Mouse (Mus musculus) forebrain, embryonic 16.5 days (tissue): ENCODE results near the gene Tex2. TPM values are rescaled to one million over a fixed set of nuclear protein-coding genes. Genes with fewer than 3 reads are reported as not detected.

ENCODE experiments used
- ATAC-seq: fragments of 200-750 bp; cut with Nextera tagmentation; 2 replicates; pipeline ENCODE4 v1.8.0; 2017; ENCODE audit warnings: mild to moderate bottlenecking, moderate library complexity
- H3K27ac ChIP-seq: fragments of 300-500 bp; sonication (generic); 2 replicates; pipeline ENCODE4 v1.5.1; 2014; ENCODE audit warnings: low read length, control low read depth
- H3K27me3 ChIP-seq: fragments of 300-500 bp; sonication (generic); replicated peaks from 2 replicates; pipeline ENCODE4 v1.6.1; 2014; ENCODE audit warnings: low read length; ENCODE audit not compliant: control insufficient read depth, insufficient read depth
- H3K36me3 ChIP-seq: fragments of 300-500 bp; sonication (generic); 2 replicates; pipeline ENCODE4 v1.6.1; 2014; ENCODE audit not compliant: control insufficient read depth, insufficient read depth
- H3K4me1 ChIP-seq: fragments of 300-500 bp; sonication (generic); replicated peaks from 2 replicates; pipeline ENCODE4 v1.6.1; 2014; ENCODE audit warnings: low read length; ENCODE audit not compliant: control insufficient read depth, insufficient read depth
- H3K4me2 ChIP-seq: fragments of 300-500 bp; sonication (generic); 2 replicates; pipeline ENCODE4 v1.6.1; 2014; ENCODE audit warnings: mild to moderate bottlenecking, low read length, control low read depth
- H3K4me3 ChIP-seq: fragments of 300-500 bp; sonication (generic); replicated peaks from 2 replicates; pipeline ENCODE4 v1.5.1; 2014; ENCODE audit warnings: mild to moderate bottlenecking, low read length, control low read depth
- H3K9ac ChIP-seq: fragments of 300-500 bp; sonication (generic); replicated peaks from 2 replicates; pipeline ENCODE4 v1.6.1; 2014; ENCODE audit warnings: low read depth, low read length, control low read depth
- H3K9me3 ChIP-seq: fragments of 300-500 bp; sonication (generic); 2 replicates; pipeline ENCODE4 v1.6.1; 2016; ENCODE audit warnings: low read length; ENCODE audit not compliant: control insufficient read depth
- WGBS: fragments of 180-500 bp; shearing (Covaris S2); extraction: QIAGEN DNeasy Blood & Tissue Kit; methylation state at CpG from one replicate; pipeline ENCODE4 v1.1.7; 2014; 5-methylcytosine and 5-hydroxymethylcytosine counted together
- polyA plus RNA-seq: library from polyadenylated mRNA; unstranded; fragments of >200 nt; fragmentation: Nextera tagmentation; extraction: Ambion mirVana; gene quantifications from 2 replicates; pipeline ENCODE4 v1.2.1, GENCODE M21; 2015

The Tex2 gene
- polyA plus RNA-seq, 1 experiment from 2014 or later = 20.3 TPM

- Histone ChIP-seq H3K9ac (no peak overlapping the region), H3K4me3 (no peak overlapping the region), H3K36me3 (peaks cover 3% of the 10 kb centered on the region; the same call in 1 of the 2 replicates), H3K9me3 (no peaks in the 10 kb centered on the region), H3K27ac (no peak overlapping the region), H3K27me3 (no peaks in the 10 kb centered on the region), H3K4me2 (no peak overlapping the region), H3K4me1 (no peaks in the 10 kb centered on the region)
- 92% methylated on average over 13 of the region's 13 CpGs for WGBS
- ATAC-seq = no peak
These were observed 70.2 kb downstream of the Tex2 start for GRCm38 (mm10) chr11:106543006-106543405.

- no peaks in the 10 kb centered on the region for H3K9me3 ChIP-seq
- H3K36me3 ChIP-seq = peaks cover 3% of the 10 kb centered on the region; the same call in 1 of the 2 replicates
These were observed 70.8 kb downstream of the Tex2 start for GRCm38 (mm10) chr11:106542385-106542784.

GRCm38 (mm10) chr11:106540506-106541268 is 72.5 kb downstream of the Tex2 start:
- H3K36me3 ChIP-seq = peaks cover 3% of the 10 kb centered on the region; the same call in 1 of the 2 replicates
- no peak overlapping the region for H3K4me3 ChIP-seq
- no peak overlapping the region for H3K9ac ChIP-seq
- H3K9me3 ChIP-seq = no peaks in the 10 kb centered on the region
- no peak for ATAC-seq
- H3K4me1 ChIP-seq = no peaks in the 10 kb centered on the region
- WGBS = 54% methylated on average over 13 of the region's 13 CpGs
- H3K27me3 ChIP-seq = no peaks in the 10 kb centered on the region
- no peak overlapping the region for H3K4me2 ChIP-seq
- H3K27ac ChIP-seq = no peak overlapping the region

More at GRCm38 (mm10) chr11:106542385-106542784, 70.8 kb downstream of the Tex2 start:
- Histone ChIP-seq H3K4me3 (no peak overlapping the region), H3K27me3 (no peaks in the 10 kb centered on the region), H3K27ac (no peak overlapping the region), H3K4me2 (no peak overlapping the region), H3K4me1 (no peaks in the 10 kb centered on the region), H3K9ac (no peak overlapping the region)
- no peak for ATAC-seq

- no peak overlapping the region for H3K4me2 ChIP-seq
- H3K9me3 ChIP-seq = no peaks in the 10 kb centered on the region
- no peak for ATAC-seq
- no peak overlapping the region for H3K9ac ChIP-seq
- peak overlapping the region; percentile 58; the same call in 1 of the 2 replicates for H3K27ac ChIP-seq
- no peaks in the 10 kb centered on the region for H3K27me3 ChIP-seq
- WGBS = 69% methylated on average over 11 of the region's 11 CpGs
- H3K4me3 ChIP-seq = no peak overlapping the region
- no peaks in the 10 kb centered on the region for H3K4me1 ChIP-seq
- H3K36me3 ChIP-seq = no peaks in the 10 kb centered on the region
These were observed 76.8 kb downstream of the Tex2 start for GRCm38 (mm10) chr11:106536253-106536912.

- Histone ChIP-seq H3K9me3 (no peaks in the 10 kb centered on the region), H3K27me3 (no peaks in the 10 kb centered on the region), H3K27ac (no peak overlapping the region; the same call in 1 of the 2 replicates), H3K9ac (no peak overlapping the region), H3K4me3 (no peak overlapping the region), H3K36me3 (no peaks in the 10 kb centered on the region), H3K4me2 (no peak overlapping the region), H3K4me1 (no peaks in the 10 kb centered on the region)
- no peak for ATAC-seq
- WGBS = 89% methylated on average over 9 of the region's 9 CpGs
These were observed 77.5 kb downstream of the Tex2 start for GRCm38 (mm10) chr11:106535660-106536252.

- H3K4me1 ChIP-seq = no peaks in the 10 kb centered on the region
- ATAC-seq = no peak
- no peaks in the 10 kb centered on the region for H3K27me3 ChIP-seq
- H3K27ac ChIP-seq = no peak overlapping the region
- no peaks in the 10 kb centered on the region for H3K9me3 ChIP-seq
- no peak overlapping the region for H3K4me2 ChIP-seq
- no peaks in the 10 kb centered on the region for H3K36me3 ChIP-seq
- H3K9ac ChIP-seq = no peak overlapping the region
- 85% methylated on average over 9 of the region's 9 CpGs for WGBS
- H3K4me3 ChIP-seq = no peak overlapping the region
These were observed 80.9 kb downstream of the Tex2 start for GRCm38 (mm10) chr11:106532248-106532790.

GRCm38 (mm10) chr11:106529786-106530185 is 83.4 kb downstream of the Tex2 start:
- Histone ChIP-seq H3K9me3 (no peaks in the 10 kb centered on the region), H3K36me3 (no peaks in the 10 kb centered on the region), H3K4me2 (no peak overlapping the region), H3K4me1 (no peaks in the 10 kb centered on the region), H3K9ac (no peak overlapping the region), H3K27ac (no peak overlapping the region), H3K4me3 (no peak overlapping the region), H3K27me3 (no peaks in the 10 kb centered on the region)
- no peak for ATAC-seq
- WGBS = 84% methylated on average over 5 of the region's 5 CpGs

- WGBS = 60% methylated on average over 4 of the region's 4 CpGs
These were observed 84.1 kb downstream of the Tex2 start for GRCm38 (mm10) chr11:106529113-106529512.

GRCm38 (mm10) chr11:106527926-106528325 is 85.3 kb downstream of the Tex2 start:
- Histone ChIP-seq H3K4me2 (no peak overlapping the region), H3K27ac (no peak overlapping the region), H3K4me3 (no peak overlapping the region), H3K9me3 (no peaks in the 10 kb centered on the region), H3K27me3 (no peaks in the 10 kb centered on the region), H3K4me1 (no peaks in the 10 kb centered on the region), H3K9ac (no peak overlapping the region), H3K36me3 (no peaks in the 10 kb centered on the region)
- 45% methylated on average over 1 of the region's 1 CpGs for WGBS
- ATAC-seq = no peak

More at GRCm38 (mm10) chr11:106529113-106529512, 84.1 kb downstream of the Tex2 start:
- no peaks in the 10 kb centered on the region for H3K9me3 ChIP-seq
- H3K27me3 ChIP-seq = no peaks in the 10 kb centered on the region
- no peak overlapping the region for H3K9ac ChIP-seq
- no peak overlapping the region for H3K4me3 ChIP-seq
- no peak for ATAC-seq
- no peak overlapping the region for H3K4me2 ChIP-seq
- no peaks in the 10 kb centered on the region for H3K36me3 ChIP-seq
- no peaks in the 10 kb centered on the region for H3K4me1 ChIP-seq
- H3K27ac ChIP-seq = no peak overlapping the region
